Mouse (Mus musculus): ENCODE results near the gene Tsc2. TPM values are rescaled to one million over a fixed set of nuclear protein-coding genes. Genes with fewer than 3 reads are reported as not detected.
A peak's percentile ranks its signal among the peaks of the same experiment; 100 is the strongest.

Tsc2 gene
- polyA plus RNA-seq (2012; rRNA removed), result 17.0 and 21.4 TPM in 2 replicates
- 17.6 and 23.8 TPM in 2 replicates for polyA plus RNA-seq (2014; fragmentation: Nextera tagmentation; extraction: Ambion mirVana)

GRCm38 (mm10) chr17:24632167-24632812, at the start of gene Tsc2, which contains the start of gene Nthl1:
Gene Tsc2 (minus strand): TSS chr17:24632630.
Gene Nthl1 (plus strand): TSS chr17:24632680.
- Histone ChIP-seq H3K4me1 (replicated peaks; ENCODE audit: control insufficient read depth in 2 of 2, insufficient read depth in 2 of 2, low read length in 1 of 2) (peaks cover 4 to 21% of the 10 kb centered on the region in 2 experiments), H3K9ac (replicated peaks) (peak within 1 kb of the TSS; percentile 78), H3K27me3 (ENCODE audit: control insufficient read depth, insufficient read depth, low read length) (no peaks in the 10 kb centered on the region), H3K36me3 (replicated peaks; ENCODE audit: control insufficient read depth, insufficient read depth, low read depth) (no peaks in the 10 kb centered on the region; the same call in 1 of the 2 replicates), H3K4me3 (ENCODE audit: insufficient read depth in 1 of 2, low read depth in 2 of 2, low read length in 2 of 2) (peak within 1 kb of the TSS; percentile 87), H3K27ac (peak within 1 kb of the TSS; percentile 48), H3K4me2 (ENCODE audit: low read depth) (peak within 1 kb of the TSS; percentile 95), H3K9me3 (ENCODE audit: control insufficient read depth, low read length) (no peaks in the 10 kb centered on the region)
- no peak for TF ChIP-seq EP300 (IDR thresholded peaks at IDR 0.05; ENCODE audit: low read depth)
- no peak for TF ChIP-seq CTCF (IDR thresholded peaks at IDR 0.05; ENCODE audit: low read depth)
- DNase-seq (ENCODE audit: low read depth in 3 of 3, low spot score in 3 of 3) (peak; percentile 64 to 67 (median 66)), ATAC-seq (ENCODE audit: insufficient read depth) (peak; percentile 76)
- 1% methylated on average over 51 of the region's 51 CpGs for WGBS (ENCODE audit: insufficient replicate concordance)

GRCm38 (mm10) chr17:24677500-24678080, 45.2 kb upstream of the Tsc2 start:
- H3K4me2 ChIP-seq (ENCODE audit: low read depth), result no peak overlapping the region

DNA sequence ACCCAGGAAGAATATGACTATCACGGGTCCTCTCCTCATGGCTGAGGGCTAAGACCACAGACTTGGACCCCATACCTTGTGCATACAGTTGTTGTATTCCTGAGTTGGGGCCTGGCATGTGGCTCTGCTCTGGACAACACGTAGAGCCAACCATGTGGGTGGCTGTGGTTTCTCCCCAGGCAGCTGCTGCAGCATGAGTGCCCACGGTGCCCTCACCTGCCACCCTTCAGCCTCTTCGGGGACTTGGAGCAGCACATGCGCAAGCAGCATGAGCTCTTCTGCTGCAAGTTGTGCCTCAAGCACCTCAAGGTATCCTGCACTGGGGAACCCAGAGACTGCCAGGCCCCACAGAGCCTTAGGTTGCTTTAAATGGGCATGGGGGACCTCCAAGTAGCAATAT, 44.4 kb upstream of the Tsc2 start:
- DNase-seq (ENCODE audit: low read depth in 3 of 3, low spot score in 3 of 3) (no peak), ATAC-seq (ENCODE audit: insufficient read depth) (no peak)
- no peak overlapping the region for H3K9ac ChIP-seq (replicated peaks)
- TF ChIP-seq EP300 (IDR thresholded peaks at IDR 0.05; ENCODE audit: low read depth) (no peak), CTCF (IDR thresholded peaks at IDR 0.05; ENCODE audit: low read depth) (no peak)
- no peak overlapping the region for H3K27ac ChIP-seq
- H3K4me3 ChIP-seq (ENCODE audit: insufficient read depth in 1 of 2, low read depth in 2 of 2, low read length in 2 of 2), result no peak overlapping the region
- no peaks in the 10 kb centered on the region for H3K9me3 ChIP-seq (ENCODE audit: control insufficient read depth, low read length)
- peaks cover 33% of the 10 kb centered on the region for H3K36me3 ChIP-seq (replicated peaks; ENCODE audit: control insufficient read depth, insufficient read depth, low read depth)
- 79% methylated on average over 5 of the region's 5 CpGs for WGBS (ENCODE audit: insufficient replicate concordance)
- no peak overlapping the region for H3K4me2 ChIP-seq (ENCODE audit: low read depth)
- H3K27me3 ChIP-seq (ENCODE audit: control insufficient read depth, insufficient read depth, low read length), result no peaks in the 10 kb centered on the region
- peaks cover under 1 to 8% of the 10 kb centered on the region in 2 experiments for H3K4me1 ChIP-seq (replicated peaks; ENCODE audit: control insufficient read depth in 2 of 2, insufficient read depth in 2 of 2, low read length in 1 of 2)

More at GRCm38 (mm10) chr17:24677500-24678080, 45.2 kb upstream of the Tsc2 start:
- Histone ChIP-seq H3K4me3 (ENCODE audit: insufficient read depth in 1 of 2, low read depth in 2 of 2, low read length in 2 of 2) (no peak overlapping the region), H3K27me3 (ENCODE audit: control insufficient read depth, insufficient read depth, low read length) (no peaks in the 10 kb centered on the region), H3K36me3 (replicated peaks; ENCODE audit: control insufficient read depth, insufficient read depth, low read depth) (peaks cover 33% of the 10 kb centered on the region), H3K4me1 (replicated peaks; ENCODE audit: control insufficient read depth in 2 of 2, insufficient read depth in 2 of 2, low read length in 1 of 2) (peaks cover 0 to 2% of the 10 kb centered on the region in 2 experiments; a peak in 2 of 4 replicates), H3K27ac (no peak overlapping the region), H3K9ac (replicated peaks) (no peak overlapping the region), H3K9me3 (ENCODE audit: control insufficient read depth, low read length) (no peaks in the 10 kb centered on the region)
- peak; percentile 47; the same call in 1 of the 2 replicates for ATAC-seq (ENCODE audit: insufficient read depth)
- DNase-seq (ENCODE audit: low read depth in 3 of 3, low spot score in 3 of 3), result no peak
- WGBS (ENCODE audit: insufficient replicate concordance), result 80% methylated on average over 24 of the region's 24 CpGs
- TF ChIP-seq EP300 (IDR thresholded peaks at IDR 0.05; ENCODE audit: low read depth) (no peak), CTCF (IDR thresholded peaks at IDR 0.05; ENCODE audit: low read depth) (no peak)

DNA sequence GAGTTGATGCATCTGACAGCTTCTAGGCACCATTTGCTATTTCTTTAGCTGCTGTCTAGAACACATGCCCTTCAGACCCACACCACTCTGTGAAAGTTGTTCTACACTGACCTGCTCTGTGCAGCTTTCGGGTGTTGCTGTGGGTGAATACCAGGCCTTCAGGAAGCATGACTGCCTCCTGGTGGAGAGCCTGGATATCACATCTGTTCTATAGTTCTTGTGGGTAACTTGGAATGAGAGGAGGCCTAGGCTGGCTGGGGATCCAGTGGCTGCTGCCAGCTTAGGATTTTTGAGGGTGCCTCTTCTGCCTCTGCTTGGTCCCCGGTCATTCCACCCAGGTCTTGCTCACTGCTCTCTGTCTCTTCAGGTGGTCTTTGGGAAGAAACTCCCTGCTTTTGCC, 43.8 kb upstream of the Tsc2 start:
- Histone ChIP-seq H3K4me3 (ENCODE audit: insufficient read depth in 1 of 2, low read depth in 2 of 2, low read length in 2 of 2) (no peak overlapping the region), H3K27ac (no peak overlapping the region), H3K4me1 (replicated peaks; ENCODE audit: control insufficient read depth in 2 of 2, insufficient read depth in 2 of 2, low read length in 1 of 2) (peaks cover 6 to 14% of the 10 kb centered on the region in 2 experiments), H3K27me3 (ENCODE audit: control insufficient read depth, insufficient read depth, low read length) (no peaks in the 10 kb centered on the region), H3K9ac (replicated peaks) (no peak overlapping the region), H3K9me3 (ENCODE audit: control insufficient read depth, low read length) (no peaks in the 10 kb centered on the region), H3K36me3 (replicated peaks; ENCODE audit: control insufficient read depth, insufficient read depth, low read depth) (peaks cover 33% of the 10 kb centered on the region), H3K4me2 (ENCODE audit: low read depth) (no peak overlapping the region)
- DNase-seq (ENCODE audit: low read depth in 3 of 3, low spot score in 3 of 3) (peak in 2 of 3 experiments; percentile 58 to 59), ATAC-seq (ENCODE audit: insufficient read depth) (no peak)
- TF ChIP-seq CTCF (IDR thresholded peaks at IDR 0.05; ENCODE audit: low read depth) (peak; percentile 89), EP300 (IDR thresholded peaks at IDR 0.05; ENCODE audit: low read depth) (no peak)
- WGBS (ENCODE audit: insufficient replicate concordance), result 54% methylated on average over 2 of the region's 2 CpGs

GRCm38 (mm10) chr17:24674277-24674676, 41.8 kb upstream of the Tsc2 start:
- WGBS (ENCODE audit: insufficient replicate concordance), result 54% methylated on average over 7 of the region's 7 CpGs
- H3K9me3 ChIP-seq (ENCODE audit: control insufficient read depth, low read length), result no peaks in the 10 kb centered on the region
- DNase-seq (ENCODE audit: low read depth in 3 of 3, low spot score in 3 of 3), result no peak

More at GRCm38 (mm10) chr17:24674277-24674676, 41.8 kb upstream of the Tsc2 start:
- Histone ChIP-seq H3K36me3 (replicated peaks; ENCODE audit: control insufficient read depth, insufficient read depth, low read depth) (peaks cover 21% of the 10 kb centered on the region), H3K4me1 (replicated peaks; ENCODE audit: control insufficient read depth in 2 of 2, insufficient read depth in 2 of 2, low read length in 1 of 2) (peaks cover 14 to 24% of the 10 kb centered on the region in 2 experiments), H3K4me3 (ENCODE audit: insufficient read depth in 1 of 2, low read depth in 2 of 2, low read length in 2 of 2) (no peak overlapping the region), H3K27me3 (ENCODE audit: control insufficient read depth, insufficient read depth, low read length) (no peaks in the 10 kb centered on the region), H3K9ac (replicated peaks) (no peak overlapping the region), H3K27ac (no peak overlapping the region), H3K4me2 (ENCODE audit: low read depth) (no peak overlapping the region)
- TF ChIP-seq EP300 (IDR thresholded peaks at IDR 0.05; ENCODE audit: low read depth) (no peak), CTCF (IDR thresholded peaks at IDR 0.05; ENCODE audit: low read depth) (no peak)
- no peak for ATAC-seq (ENCODE audit: insufficient read depth)
